Mouse (Mus musculus) liver, embryonic 14.5 days (tissue): ENCODE data around the gene Dyrk1a.

ENCODE experiments used
- CTCF ChIP-seq: IDR thresholded peaks from 2 replicates; pipeline ENCODE4 v1.5.1; 2016; ENCODE audit warnings: antibody characterized with exemption, low read depth, control low read depth
- EP300 ChIP-seq: IDR thresholded peaks from 2 replicates; pipeline ENCODE4 v1.6.1; 2016; ENCODE audit warnings: antibody characterized with exemption, low read depth

DNA sequence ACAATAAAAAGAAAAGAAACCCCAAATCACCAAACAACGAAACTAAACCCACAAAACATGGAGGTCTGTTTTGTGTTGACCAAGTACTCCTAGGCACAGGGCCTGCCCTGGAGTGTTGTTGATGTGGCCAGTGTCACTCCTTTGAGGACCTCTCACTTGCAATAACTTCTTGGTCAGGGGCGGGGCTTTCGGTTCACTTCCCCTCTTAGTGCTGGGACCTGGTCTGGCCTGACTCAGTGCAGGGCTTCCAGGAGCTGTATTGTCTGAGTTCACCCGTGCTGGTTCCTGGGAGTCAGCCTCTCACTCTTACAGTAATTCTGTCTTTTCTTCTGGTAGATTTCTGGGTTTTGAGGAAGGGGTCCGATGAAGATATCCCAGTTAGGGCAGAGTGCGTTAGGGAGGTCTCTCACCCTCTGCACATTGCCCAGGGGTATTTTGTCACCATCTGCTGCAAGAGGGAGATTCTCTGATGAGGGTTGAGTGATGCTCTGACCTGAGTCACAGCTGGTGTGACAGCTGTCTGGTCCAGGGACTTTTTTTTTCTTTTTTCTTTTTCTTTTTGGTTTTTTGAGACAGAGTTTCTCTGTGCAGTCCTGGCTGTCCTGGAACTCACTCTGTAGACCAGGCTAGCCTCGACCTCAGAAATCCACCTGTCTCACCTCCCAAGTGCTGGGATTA, 150.8 kb downstream of the Dyrk1a start:
- TF ChIP-seq CTCF, result no peak
- no peak for TF ChIP-seq EP300
